Mouse (Mus musculus): ENCODE results near the gene Pigf.

DNA sequence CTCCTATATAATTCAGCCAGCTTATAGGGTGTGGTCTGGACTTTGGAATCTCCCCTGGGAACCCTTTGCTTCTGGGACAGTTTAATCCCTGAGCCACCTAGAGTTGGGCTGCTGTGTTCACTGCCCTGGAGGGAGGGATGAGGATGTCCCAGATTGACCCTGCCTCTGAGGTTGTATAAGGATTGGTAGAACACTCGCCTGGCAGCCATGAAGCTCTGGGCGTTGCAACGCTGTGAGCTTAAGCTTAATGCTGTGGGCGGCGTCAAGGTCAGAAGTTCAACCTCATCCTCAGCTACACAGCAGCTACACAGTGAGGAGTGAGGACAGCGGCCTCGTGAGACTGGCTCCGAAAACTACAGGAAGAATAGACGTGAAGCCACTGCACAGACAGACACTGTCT lies 42.7 kb downstream of the Pigf start:
- TF ChIP-seq CTCF (IDR thresholded peaks at IDR 0.05; ENCODE audit: low read depth, low read length) (no peak), POLR2A (IDR thresholded peaks at IDR 0.05; ENCODE audit: borderline replicate concordance, low read depth, low read length) (no peak)

All from bone marrow macrophage, adult 2 months (primary cell).